In the genomic region with DNA sequence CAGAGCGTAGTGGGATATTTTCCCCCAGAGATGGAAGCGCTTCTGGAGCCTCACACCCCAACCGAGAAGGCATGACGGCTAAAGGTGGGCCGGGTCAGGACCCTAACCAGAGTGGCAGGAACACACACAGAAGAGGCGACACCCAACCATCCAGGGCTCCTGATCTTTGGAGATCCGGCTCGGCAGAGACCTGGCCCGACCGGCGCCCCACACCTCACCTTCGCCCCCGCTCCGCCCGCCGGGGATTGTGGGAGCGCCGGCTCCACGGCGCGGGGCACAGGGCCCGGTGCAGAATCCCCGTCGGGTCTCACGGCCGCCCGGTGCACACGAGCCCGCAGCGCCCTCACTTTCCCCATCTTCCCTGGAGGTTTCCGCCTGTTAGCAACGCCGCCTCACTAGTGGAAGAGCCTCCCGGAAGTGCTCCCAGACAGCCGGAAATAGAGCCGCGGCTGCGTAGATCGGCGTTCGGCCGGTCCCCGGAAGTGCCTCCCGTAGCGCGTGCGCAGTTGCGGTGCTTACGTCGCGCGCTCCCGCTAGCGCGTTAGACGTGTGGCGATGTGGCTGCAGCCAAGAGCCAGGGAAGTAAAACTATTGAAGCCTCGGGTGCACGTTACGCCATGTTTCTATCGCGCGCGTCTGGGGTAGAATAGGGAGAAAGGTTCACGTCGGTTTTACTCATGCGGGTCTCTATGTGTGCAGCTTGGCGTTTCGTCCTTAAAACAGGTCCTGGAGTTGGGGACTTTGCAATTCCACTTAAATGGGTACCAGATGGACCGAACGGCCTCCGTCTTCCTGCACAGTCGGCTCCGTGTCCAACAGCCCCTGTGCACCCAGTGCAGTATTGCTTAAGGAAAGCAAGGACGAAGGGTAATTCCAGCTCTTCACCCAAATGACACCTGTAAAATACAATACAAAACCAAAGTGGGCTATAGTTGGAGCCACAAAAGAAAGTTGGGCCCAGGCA, we compare ENCODE assay signal across 8 mouse cellular contexts. TPM values are rescaled to one million over a fixed set of nuclear protein-coding genes. Genes with fewer than 3 reads are reported as not detected.
A peak's percentile ranks its signal among the peaks of the same experiment; 100 is the strongest.
DNase-seq lines count a peak whose midpoint lies in the region; ATAC-seq lines count a peak whose summit lies in the region.

Fam207a (minus strand) TSS at position 401 of the 964 bp plus-strand sequence.

- 1% methylated on average over 75 of the region's 75 CpGs for WGBS in intestine, embryonic 14.5 days

- H3K4me1 ChIP-seq in intestine, embryonic 14.5 days (replicated peaks; ENCODE audit: control insufficient read depth, insufficient read depth, low read length): peaks cover 18% of the 10 kb centered on the region

- H3K4me2 ChIP-seq in intestine, embryonic 14.5 days (ENCODE audit: low read length): peak within 1 kb of the TSS; percentile 96

- intact Hi-C loops in left cerebral cortex, postnatal 14 days (cut with DNase I): loop anchor here (5.0 kb wide), 3 partner anchors 52 to 107 kb away; partner anchors contain the start of genes Gm49325, Sumo3 and Ube2g2

- DNase-seq in adrenal gland, adult (ENCODE audit: inconsistent age in 2 of 2, low spot score in 1 of 2): peak; percentile 96 to 97
- DNase-seq in embryo, embryonic 10.5 days (ENCODE audit: low spot score): peak; percentile 96
- DNase-seq in gastrocnemius, postnatal 25 days: peak; percentile 92
- DNase-seq in intestine, embryonic 14.5 days (ENCODE audit: low spot score): peak; percentile 90
- DNase-seq in left cerebral cortex, postnatal 14 days (ENCODE audit: low spot score in 2 of 2): peak; percentile 94 to 95
- peak; percentile 96 for DNase-seq in mesoderm, embryonic 11.5 days (ENCODE audit: low read depth, low spot score)
- DNase-seq in right cerebral cortex, postnatal 36 days (ENCODE audit: low spot score in 2 of 2): peak; percentile 90 to 91
- DNase-seq in yolk sac, embryonic 10.5 days (ENCODE audit: low spot score): peak; percentile 90

- no peaks in the 10 kb centered on the region for H3K9me3 ChIP-seq in intestine, embryonic 14.5 days (ENCODE audit: control insufficient read depth, low read length)

- peak; percentile 93 for ATAC-seq in intestine, embryonic 14.5 days (replicated peaks; ENCODE audit: low FRiP score, low TSS enrichment, low read depth)

- H3K9ac ChIP-seq in intestine, embryonic 14.5 days (ENCODE audit: low read length): peak within 1 kb of the TSS; percentile 82

- H3K27me3 ChIP-seq in intestine, embryonic 14.5 days (replicated peaks; ENCODE audit: control insufficient read depth, insufficient read depth, low read length): no peaks in the 10 kb centered on the region

- H3K27ac ChIP-seq in intestine, embryonic 14.5 days (ENCODE audit: low read depth): peak within 1 kb of the TSS; percentile 80

- H3K4me3 ChIP-seq in intestine, embryonic 14.5 days (ENCODE audit: low read depth, low read length): peak within 1 kb of the TSS; percentile 83

- peaks cover 31% of the 10 kb centered on the region for H3K36me3 ChIP-seq in intestine, embryonic 14.5 days (ENCODE audit: control insufficient read depth, insufficient read depth, low read length)

RNA-seq across cellular contexts. Expression of gene Fam207a, which starts in this region (rescaled TPM):
- 1 to 10 TPM; 6.2 to 6.7 TPM for total RNA-seq in gastrocnemius, postnatal 25 days (2021)
- 39.1 and 41.0 TPM in 2 replicates for polyA plus RNA-seq in intestine, embryonic 14.5 days (2014; fragmentation: Nextera tagmentation; extraction: Ambion mirVana)
- 10 to 100 TPM; 32.2 to 33.4 TPM for total RNA-seq in left cerebral cortex, postnatal 14 days (2021)

Comparison
In these comparisons a context has a peak if more than half of its experiments do, and no peak if none do; other contexts are left out.
1. Peak in every context shown above with its lines: DNase-seq, ATAC-seq, H3K4me3 ChIP-seq and H3K27ac ChIP-seq.
2. RNA of gene Fam207a (total RNA-seq): 32.2 to 33.4 TPM in left cerebral cortex, postnatal 14 days; 6.2 to 6.7 TPM in gastrocnemius, postnatal 25 days; every median in the first group is over 4 times any median in the second.